Mouse (Mus musculus): Measurements from ENCODE around the gene Alx3.
"Not testable (repeated sequence)": the region's sequence is repeated elsewhere in the genome, so short reads cannot be mapped to it uniquely, and the experiment has no call there.

The Alx3 gene

DNA sequence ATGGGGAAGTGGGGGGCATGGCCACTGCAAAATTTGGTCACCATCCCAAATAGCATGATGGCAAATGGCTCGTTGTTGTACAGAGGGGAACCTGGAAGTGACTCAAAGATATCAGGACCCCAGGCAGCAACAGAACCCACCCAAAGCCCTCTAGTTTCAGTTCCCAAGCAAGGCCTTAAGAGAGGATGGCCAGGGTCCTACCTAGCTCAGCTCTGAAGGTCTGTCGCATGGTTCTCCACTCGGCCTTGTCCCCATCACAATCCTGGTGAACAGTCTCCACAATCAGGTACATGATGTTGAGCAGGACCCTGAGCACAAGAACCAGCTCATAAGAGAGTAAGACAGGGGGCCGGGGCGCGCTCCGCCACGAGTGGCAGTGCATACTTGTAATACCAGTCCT lies 29.6 kb downstream of the Alx3 start:
- no peak for DNase-seq (ENCODE audit: low read depth, low spot score)

DNA sequence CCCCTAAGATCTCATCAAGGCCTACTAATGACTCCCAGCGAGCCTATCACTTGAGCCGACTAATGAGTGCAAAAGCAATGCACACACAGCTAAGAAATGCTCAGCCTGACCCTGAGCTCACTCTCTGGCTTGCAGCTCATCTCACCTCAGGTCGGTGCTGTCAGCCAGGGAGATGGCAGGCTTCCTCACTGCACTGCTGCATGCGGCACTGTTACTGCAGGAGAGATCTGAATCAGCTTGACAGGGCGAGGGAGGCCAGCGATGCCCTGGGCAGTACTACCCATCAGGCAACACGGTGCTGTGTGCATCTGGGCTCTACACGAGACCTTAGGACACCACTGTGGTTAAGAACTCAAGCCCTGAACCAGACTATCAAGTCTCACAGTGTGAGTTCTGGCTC lies 30.7 kb downstream of the Alx3 start:
- no peak for DNase-seq (ENCODE audit: low read depth, low spot score)

DNA sequence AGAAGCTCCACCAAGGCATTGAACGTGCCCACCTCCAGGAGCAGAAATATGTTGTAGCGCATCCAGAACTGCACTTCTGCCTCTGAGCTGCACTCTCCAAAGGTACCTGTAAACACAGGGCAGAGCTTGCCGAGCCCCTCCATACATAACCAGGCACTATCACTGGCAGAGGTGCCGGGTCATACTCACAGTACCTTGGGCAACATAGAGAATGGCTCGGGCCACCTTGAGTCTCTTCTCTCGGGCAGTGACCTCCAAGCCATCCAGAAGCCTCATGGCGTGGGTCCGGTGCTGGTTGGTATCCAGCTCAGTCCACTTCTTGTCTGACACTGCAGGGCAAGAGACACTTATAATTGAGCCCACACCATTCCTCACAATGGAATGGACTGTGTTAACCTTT lies 31.9 kb downstream of the Alx3 start:
- no peak for DNase-seq (ENCODE audit: low read depth, low spot score)

DNA sequence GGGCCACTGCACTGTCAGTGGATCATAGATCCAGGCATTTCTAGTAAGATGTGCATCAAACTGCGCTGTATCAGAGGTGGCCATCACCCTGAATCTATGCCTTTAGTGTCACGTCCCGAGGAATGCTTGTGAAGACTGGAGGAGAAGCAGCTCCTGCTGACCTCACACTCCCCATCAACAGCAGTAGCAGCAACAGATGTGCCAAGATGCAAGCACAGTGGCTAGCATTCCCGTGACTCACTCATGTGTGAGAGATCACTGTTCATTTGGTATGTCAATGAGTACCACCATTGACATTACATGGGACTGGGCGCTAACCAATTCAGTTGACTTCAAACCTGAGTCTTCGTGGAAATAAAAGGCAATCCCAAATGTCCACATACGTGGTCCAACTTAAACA lies 32.8 kb downstream of the Alx3 start:
- DNase-seq (ENCODE audit: low read depth, low spot score): no peak

DNA sequence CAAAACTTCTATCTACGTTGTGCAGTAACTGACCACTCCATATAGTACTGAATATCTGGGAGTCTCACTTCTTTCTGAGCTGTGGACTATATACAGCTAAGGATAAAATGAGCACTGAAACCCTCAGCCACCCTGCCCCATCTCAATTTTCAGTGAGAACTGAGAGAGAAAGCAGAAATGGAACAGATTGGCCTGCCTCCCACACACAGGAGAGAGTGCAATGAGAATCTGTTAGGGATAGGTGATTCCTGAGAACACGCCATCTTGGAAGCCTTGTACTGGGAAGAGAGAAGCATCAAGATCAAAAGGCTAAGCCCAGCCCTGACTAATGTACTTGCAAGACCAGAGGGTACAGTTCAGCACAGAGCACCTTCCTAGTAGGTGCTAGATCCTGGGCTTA lies 33.7 kb downstream of the Alx3 start:
- DNase-seq (ENCODE audit: low read depth, low spot score): no peak

DNA sequence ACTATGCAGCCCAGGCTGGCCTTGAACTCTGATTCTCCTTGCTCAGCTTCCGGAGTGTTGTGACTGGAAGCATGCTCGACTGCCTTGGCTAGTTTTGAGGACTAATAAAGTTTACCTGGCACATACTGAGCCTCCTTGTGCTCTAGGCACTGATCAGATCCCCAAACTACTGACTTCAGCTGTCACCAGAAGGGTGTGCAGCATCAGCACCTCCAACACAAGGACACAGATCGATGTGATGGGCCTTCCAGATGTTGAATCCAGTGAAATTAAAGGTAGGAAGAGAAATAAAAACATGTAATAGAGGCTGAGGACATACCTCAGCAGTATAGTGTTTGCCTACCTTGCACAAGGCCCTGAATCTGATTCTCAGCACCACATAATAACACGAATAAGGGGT lies 34.6 kb downstream of the Alx3 start:
- no peak for DNase-seq (ENCODE audit: low read depth, low spot score)

DNA sequence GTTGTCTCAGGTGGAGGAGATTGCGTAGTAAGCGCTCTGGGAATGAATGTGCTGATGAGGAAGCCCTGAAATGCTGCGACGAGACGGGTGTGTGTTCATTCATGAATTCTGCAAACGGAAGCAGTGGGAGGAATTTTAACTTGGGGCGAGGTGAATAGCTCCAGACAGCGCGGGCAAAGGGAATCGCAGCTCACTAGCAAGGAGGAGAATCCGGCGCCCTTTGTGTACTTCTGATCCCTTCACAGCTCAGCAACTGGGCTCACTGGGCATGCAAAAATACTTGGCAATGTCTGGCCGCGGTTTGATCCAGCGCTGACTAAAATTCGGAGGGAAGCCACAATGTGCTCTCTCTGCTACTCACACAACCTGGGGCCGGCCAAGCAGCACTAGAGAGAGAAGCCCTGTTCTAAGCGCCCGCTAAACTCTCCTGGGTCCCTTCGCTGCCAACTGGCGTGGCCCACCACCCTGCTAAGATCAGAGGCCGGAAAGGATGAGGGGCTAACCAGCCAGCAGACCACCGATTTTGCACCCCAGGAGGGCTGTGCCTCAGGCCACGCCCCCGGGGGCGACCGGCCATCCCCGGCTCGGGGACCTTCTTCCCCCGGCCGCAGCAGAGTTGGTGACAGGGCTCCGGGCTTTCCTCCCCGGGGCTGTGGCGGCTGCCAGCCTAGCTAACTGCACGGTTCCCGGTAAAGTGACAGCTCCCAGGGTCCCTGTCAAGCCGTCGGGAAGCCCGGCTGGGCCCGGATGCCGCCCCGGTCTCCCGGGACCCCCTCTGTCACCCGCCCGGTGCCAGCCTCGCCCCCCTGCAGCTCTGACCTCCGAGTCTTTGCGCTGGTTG lies 36.1 kb downstream of the Alx3 start, which contains the start of gene Gm10961:
Gm10961 (plus strand) TSS at position 641 of the 841 bp plus-strand sequence.
- DNase-seq (ENCODE audit: low read depth, low spot score): peak; percentile 12

DNA sequence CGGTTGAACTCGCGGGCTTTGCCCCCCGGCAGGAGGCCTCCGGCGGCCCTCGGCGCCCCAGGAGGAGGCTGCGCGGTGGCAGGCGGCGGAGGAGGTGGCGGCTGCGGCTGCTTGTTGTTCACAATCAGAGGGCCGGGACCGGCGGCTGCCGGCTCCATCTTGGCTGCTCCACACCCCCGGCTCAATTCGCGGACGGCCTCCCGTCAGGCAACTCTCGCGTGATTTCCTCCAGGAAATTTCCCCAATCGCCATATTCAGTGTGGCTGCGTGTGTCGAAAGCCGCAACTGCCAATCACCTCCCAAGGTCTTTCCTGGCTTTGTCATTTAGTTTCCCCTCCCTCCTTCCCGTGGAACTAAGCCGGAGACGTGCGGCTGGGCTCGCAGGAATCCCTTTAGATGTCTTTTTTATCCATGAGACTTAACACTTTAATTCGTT lies 36.7 kb downstream of the Alx3 start, which contains the start of gene Strip1:
Strip1 (minus strand) TSS at position 172 of the 436 bp plus-strand sequence.
- DNase-seq (ENCODE audit: low read depth, low spot score): peak; percentile 93

DNA sequence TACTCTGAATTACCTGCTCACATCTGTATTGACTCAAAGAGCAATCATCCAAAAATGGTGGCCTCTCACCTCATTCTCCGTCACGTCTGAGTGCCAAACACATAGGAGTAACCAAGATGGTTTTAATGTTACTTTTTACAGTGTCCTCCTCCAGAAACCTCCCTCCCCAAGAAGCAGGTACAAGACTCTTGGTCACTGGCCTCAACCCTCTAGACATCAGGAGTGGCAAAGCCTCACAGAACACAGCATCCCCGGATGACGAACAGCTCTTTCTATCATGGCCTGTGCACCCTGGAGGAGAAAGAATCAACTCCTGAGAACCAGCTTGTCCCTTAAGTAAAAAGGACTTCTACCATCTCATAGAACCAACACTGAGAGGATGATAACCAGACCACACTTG lies 38.0 kb downstream of the Alx3 start:
- no peak for DNase-seq (ENCODE audit: low read depth, low spot score)

DNA sequence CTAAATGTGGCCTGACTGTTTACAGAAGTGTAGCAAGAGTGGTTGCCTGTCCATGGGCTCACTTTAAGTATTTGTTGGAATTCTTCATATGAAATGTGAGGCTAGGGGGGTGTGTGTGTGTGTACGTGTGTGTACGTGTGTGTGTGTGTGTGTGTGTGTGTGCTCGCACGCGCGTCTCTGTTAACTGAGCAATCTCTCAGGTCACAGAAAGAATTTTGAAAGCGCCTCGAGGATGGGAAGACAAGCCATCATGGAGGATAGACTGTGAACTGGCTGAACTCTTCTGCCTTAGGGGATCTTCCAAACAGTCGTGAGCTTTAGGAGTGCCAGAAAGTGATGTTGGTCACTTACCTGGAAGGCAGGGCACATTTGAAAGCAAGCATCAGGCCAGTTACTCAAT lies 39.1 kb downstream of the Alx3 start:
- DNase-seq (ENCODE audit: low read depth, low spot score): no peak

DNA sequence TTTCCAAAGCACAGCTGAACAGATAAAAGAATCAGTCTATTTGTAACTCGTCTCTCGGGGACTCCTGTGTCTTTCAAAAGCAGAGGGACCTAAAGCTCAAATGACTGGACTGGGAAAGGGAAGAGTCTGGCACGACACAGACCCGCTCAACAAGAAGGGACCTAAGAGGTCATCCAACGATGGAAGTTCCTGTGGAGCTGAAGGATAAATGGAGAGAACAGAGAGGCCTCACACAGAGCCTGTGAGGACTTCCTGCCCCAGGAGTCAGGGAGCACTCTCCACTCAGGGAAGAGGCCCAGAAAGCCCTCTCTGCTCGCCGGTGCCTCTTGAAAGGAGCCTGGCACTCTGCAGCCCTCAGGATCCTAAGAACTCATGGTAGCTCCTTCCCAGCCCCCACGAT lies 41.0 kb downstream of the Alx3 start:
- DNase-seq (ENCODE audit: low read depth, low spot score): no peak

DNA sequence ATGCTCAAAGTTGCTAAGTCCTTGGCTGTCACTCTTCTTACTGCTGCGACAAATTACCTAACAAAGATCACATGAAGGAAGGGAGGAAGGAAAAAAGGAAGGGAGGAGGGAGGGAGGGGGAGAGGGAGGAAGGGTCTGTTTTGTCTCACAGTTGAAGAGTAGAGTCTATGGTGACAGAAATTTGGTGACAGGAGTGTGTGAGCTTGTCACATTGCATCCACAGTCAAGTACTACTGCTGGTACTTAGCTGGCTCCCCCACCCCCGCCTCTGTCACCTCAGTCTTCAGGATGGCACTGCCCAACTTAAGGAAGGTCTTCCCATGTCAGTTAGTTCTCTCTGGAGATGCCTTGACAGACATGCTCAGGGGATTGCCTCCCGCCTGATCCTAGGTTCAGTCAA lies 41.4 kb downstream of the Alx3 start:
- no peak for DNase-seq (ENCODE audit: low read depth, low spot score)

DNA sequence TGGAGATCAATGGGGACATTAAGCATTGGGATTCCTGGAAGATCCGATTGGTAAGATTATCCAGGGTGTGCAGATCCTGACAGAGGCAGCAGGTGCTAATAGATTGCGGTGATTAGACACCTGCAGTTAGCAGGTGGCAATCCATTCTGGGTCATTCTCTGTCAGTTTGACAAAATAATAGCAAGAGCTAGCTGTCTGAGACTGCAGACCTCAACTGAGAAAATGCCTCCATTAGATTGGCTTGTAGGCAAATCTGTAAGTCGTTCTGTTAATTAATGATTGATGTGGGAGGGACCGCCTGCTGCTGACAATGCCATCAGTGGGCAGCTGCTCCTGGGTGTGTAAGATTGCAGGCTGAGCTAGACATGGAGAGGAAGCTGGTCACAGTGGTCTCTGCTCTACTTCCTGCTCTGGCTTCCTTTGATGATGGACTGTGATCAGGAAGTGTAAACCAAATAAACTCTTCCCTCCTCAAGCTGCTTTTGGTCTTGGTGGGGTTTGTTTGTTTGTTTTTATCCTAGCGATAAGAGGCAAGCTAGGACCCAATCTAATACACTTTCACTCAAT lies 42.9 kb downstream of the Alx3 start:
- DNase-seq (ENCODE audit: low read depth, low spot score): no peak

DNA sequence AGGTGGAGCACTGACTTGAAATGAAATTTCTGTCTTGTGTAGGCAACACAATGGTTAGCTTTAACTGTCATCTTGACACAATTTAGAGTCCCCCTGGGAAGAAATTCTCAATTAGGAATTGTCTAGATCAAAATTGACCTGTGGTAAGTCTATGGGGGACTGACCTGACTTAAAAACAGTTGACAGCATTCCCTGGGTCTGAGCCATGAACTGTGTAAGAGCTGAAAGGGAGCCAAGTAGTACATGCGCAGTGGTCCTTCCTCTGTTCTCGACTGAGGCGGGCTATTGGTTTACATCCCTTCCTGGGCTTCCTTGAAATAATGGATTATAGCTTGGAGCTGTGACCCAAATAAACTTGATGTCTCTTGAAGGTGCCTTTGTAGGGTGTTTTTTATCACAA lies 52.1 kb downstream of the Alx3 start:
- no peak for DNase-seq (ENCODE audit: low read depth, low spot score)

DNA sequence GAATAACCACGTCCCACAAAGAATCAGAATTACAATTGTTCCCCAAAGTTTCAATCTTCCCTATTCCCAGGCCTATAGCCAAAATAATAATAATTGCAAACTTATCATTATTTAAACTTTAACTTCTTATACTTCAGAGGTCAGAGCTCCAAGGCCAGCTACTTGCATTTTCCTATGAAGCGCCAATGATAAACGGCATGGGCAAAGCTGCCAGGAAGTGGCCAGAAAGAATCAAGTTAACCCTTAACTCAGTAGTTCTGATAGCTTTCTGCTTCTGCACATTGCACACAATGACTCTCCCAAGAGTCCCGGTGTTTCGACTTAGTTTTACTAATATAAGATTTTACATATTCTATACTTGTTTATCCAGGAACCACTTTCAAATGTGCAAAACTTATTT lies 55.4 kb downstream of the Alx3 start:
- not testable (repeated sequence) for DNase-seq (ENCODE audit: low read depth, low spot score)

DNA sequence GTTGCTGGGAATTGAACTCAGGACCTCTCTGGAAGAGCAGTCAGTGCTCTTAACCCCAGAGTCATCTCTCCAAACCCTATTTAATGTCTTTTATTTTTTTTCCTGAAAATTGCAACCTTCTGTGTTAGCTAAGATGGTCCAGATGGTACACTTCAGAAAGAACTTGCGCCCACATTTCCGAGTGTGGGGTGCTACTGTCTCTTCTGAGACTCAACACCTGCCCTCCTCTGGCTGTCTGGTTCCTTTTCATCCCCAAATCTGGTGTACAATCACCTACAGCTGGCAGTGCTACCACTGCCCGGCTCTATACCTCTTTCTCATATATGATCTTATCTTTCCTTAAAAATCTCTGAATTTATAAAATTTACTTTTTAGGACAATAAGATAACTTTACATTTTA lies 58.1 kb downstream of the Alx3 start:
- DNase-seq (ENCODE audit: low read depth, low spot score): no peak

DNA sequence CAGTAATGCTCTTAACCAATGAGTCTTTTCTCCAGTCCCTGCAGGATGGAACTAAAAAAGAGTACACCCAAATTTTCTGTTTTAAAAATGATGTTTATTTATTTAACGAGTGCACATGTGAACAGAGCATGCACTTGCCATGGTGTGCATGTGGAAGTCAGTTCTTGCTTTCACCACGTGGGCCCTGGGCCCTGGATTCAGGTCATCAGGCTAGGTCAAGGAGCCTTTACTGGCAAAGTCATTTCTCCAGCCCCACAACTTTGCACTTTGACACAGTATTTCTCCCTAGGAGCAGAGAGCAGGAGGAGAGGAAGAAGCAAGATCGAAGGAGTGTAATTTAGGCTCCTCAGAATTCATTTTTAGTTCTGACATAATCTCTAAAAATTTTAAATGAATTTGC lies 60.0 kb downstream of the Alx3 start:
- no peak for DNase-seq (ENCODE audit: low read depth, low spot score)

Measured in brain, embryonic 18.5 days (tissue).